Mouse (Mus musculus): ENCODE measurements around the gene Pramef17.
A peak's percentile ranks its signal among the peaks of the same experiment; 100 is the strongest.
"Not testable (repeated sequence)": the region's sequence is repeated elsewhere in the genome, so short reads cannot be mapped to it uniquely, and the experiment has no call there.

The Pramef17 gene

DNA sequence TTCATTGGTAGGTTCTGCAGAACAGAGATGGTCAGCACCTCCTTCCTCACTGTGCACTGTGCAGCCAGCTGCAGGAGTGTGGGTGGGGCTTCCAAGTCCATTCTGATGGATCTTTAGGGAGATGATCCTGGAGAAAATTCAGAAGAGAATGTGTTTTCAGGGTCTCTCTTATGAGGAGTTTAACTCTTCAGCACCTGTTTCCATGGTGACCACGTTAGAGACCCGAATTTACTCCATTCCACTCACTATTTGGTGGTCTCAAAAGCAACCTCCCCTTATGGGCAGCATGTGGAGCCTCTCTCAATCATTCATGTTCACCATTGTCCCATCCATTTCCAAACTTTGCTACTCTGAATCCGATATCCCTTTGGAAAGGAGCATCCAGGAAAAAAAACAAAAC lies at the start of gene Pramef17:
Gene Pramef17 (minus strand): TSS at position 101 of the 400 bp plus-strand sequence.
- not testable (repeated sequence) for DNase-seq

DNA sequence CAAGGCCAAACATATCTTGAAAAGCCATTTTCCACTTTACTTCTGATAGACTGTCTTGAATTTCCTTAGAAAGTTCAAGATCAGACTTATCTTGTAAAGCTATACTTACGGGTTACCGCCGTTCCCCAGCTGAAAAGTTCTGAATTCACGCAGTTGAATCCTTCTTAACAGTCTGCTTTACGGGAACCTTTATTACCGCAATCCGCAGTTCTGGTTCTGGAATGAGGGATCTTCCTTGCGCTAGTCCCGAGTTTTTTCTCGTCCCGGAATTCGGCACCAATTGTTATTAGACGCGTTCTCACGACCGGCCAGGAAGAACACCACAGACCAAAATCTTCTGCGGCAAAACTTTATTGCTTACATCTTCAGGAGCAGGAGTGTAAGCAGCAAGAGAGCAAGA lies 6.0 kb downstream of the Pramef17 start:
- DNase-seq = peak; percentile 48

DNA sequence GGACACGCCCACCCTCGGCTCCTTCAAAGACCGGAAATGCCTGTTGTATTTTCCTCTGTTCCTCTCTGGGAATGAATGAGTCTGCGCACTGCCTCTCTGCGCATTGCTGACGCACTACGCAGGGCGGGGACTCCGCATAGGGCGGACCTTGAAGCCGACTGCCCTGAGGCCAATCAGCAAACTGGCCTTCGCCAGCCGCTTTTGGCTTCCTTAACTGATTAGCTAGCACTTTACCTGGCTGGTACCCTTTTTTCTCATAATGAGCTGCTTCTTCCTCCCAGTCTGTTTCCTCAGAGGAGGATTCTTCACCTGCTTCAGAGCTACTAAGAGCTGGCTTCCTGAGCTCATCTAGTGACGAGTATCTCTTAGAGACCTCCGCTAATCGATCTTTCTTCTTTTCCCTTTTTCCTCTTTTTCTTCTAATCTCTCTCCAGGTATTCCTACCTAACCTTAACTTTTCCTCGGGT lies 6.7 kb downstream of the Pramef17 start:
- peak; percentile 49 for DNase-seq

DNA sequence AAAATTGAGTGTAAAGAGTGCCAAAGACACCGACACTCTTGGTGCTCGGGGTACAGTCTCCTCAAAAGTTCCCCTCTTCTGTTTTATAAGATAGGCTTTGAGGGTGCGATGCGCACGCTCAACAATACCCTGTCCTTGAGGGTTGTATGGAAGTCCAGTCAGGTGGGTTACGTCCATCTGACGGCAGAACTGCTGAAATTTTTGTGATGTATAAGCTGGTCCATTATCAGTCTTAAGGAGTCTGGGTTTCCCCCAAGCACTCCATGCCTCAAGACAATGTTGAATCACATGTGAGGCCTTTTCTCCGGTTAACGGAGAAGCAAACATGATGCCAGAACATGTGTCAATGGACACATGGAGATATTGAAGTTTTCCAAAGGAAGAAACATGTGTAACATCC lies 8.4 kb downstream of the Pramef17 start:
- DNase-seq = peak; percentile 35

DNA sequence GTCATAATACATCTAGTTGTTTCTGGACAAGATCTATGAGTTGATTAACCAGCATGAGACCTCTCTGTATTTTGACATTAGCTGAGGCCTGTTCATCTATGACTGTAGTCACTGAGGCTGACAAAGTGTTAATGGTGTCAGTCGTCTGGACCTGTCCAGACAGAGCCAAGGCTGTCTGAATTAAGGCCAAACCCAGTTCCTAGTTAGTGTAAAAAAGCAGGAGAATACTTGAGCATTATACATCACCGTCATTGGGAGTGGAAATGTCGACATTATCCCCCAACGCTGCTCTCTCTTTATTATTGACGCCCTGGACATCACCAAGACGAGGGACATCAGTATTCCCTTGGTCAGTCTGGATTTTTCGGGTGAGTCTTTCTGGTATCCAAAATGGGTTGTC lies 9.0 kb downstream of the Pramef17 start:
- DNase-seq = peak; percentile 16

DNA sequence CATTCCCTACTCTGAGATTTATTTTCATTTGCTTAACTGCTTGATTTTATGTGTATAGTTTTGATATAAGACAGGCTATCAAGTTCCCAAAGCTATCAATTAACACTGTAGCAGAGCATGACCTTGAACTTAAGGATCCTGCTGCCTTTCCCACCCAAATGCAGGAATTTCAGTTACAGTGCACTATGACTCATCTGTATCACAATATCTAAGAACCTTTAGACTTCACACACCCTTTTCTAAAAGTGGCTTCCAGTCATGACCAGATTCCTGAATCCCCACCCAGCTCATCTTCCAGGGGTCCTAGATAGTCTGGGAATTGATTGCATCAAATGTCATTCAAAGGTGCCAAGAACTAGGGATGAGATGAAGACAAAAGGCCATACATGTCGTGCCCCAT lies 10.7 kb downstream of the Pramef17 start:
- DNase-seq = not testable (repeated sequence)

DNA sequence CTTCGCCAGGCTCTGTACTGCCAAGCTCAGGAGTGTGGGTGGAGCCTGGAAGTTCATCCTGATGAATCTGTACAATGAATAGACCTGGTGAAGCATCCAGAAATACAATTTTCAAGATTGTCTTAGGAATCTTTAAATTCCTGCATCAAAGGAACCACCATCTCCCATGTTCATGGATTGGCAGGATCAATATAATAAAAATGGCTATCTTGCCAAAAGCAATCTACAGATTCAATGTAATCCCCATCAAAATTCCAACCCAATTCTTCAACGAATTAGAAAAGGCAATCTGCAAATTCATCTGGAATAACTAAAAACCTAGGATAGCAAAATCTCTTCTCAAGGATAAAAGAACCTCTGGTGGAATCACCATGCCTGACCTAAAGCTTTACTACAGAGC lies 27.3 kb downstream of the Pramef17 start, which contains the start of gene Gm13101:
Gene Gm13101 (minus strand): TSS at position 101 of the 400 bp plus-strand sequence.
- not testable (repeated sequence) for DNase-seq

DNA sequence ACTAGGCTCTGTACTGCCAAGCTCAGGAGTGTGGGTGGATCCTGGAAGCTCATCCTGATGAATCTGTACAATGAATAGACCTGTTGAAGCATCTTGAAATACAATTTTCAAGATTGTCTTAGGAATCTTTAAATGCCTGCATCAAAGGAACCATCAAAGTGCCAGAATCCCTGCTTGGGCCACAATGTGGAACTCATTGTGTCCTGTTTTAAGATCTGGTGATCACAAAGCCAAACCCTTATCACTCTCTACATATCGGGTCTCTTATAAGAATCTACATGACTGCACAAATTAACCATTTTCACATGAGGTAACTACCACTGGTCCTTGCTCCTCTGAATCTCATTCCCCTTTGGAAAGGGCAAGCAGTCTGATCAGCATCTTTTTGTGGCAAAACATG lies 43.3 kb downstream of the Pramef17 start, which contains the start of gene Pramef25:
Gene Pramef25 (minus strand): TSS at position 101 of the 400 bp plus-strand sequence.
- not testable (repeated sequence) for DNase-seq

Measured in cerebellum, adult 8-10 months (tissue).